Mouse (Mus musculus) layer of hippocampus, adult 8-10 months (tissue): ENCODE data around the gene Lin7a. TPM values are rescaled to one million over a fixed set of nuclear protein-coding genes. Genes with fewer than 3 reads are reported as not detected.

Experiments
- DNase-seq, 2 experiments: peaks; one replicate each; pipeline ENCODE4 v3.0.0; 2022; ENCODE audit warnings: low spot score in 2 of 2
- total RNA-seq, 4 experiments: library from RNA; stranded (reverse); gene quantifications; 2 replicates each; pipeline ENCODE4 v1.2.4; 2022

Lin7a gene
- total RNA-seq, 4 experiments from 2014 or later: 28.8 to 30.7 (median 29.3) TPM

DNA sequence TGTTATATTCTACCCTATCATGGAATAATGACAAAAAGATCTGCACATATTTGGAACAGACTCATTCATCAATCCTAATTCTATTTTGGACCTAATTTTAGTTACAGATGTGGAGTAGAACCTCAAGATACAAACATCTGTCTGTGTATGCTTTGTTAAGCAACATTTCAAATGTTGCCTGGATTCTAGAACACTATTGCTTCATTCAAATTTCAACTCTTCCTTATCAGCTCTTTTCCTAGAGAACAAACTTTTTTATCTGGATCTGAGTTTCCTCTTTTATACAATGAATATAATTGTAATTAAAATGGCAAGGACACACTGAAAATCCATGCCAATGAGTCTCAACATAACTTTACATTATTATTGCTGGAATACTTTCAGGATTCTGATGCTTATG is 43.8 kb downstream of the Lin7a start:
- no peak for DNase-seq

- DNase-seq: no peak
Measured at GRCm38 (mm10) chr10:107315681-107316080, 44.2 kb downstream of the Lin7a start.

DNA sequence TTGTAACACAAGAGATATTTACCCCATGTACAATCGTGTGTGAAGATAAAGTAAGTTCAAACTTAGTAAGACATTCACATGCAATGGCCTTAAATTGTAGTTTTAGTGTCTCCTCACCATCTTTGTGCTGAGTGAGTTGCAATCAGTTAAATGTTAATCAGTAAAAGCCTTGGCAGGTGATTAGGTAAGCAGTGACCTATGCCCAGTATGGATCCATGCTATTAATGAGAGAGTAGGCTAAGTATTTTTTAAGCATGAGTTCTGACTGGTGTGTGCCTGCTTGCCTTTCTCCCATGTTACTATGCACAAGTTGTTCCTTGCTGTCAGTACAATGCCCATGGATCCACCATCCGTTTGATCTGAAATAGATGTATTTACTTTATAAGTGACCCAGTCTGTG is 44.6 kb downstream of the Lin7a start:
- DNase-seq: no peak

- no peak for DNase-seq
Measured at GRCm38 (mm10) chr10:107319648-107320047, 48.2 kb downstream of the Lin7a start.

DNA sequence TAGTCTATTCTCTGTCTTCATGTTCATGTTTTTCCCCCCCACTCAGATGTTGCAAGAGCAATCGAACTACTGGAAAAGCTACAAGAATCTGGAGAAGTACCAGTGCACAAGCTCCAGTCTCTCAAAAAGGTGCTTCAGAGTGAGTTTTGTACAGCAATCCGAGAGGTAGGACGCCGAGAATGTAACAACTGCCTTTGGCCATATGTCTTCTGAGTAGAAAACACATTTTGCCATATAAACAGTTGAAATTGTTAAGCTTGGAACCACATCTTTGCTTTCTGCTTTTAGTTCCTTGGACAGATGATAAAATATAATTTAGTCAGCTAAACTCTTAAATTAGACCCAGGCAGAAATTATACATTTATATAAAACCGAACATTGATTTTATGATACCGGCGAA is 52.4 kb downstream of the Lin7a start:
- no peak for DNase-seq

DNA sequence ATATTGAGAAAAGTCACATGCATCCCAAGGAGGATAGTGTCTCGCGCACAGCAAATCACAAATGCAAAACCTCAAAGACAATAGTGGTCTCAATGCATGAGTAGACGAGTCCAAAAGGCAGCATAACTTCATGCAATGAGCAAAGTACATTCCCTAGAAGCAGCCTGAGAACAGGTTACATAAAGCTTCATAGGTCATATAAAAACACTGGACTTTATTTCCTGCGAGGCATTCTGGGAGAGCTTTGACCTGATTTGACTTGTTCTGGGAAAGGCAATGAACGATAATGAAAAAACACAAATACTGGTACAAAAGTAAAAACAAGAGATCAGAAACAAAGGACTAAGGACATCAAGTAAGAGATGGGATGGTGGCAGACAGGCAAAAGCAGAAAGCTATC is 54.1 kb downstream of the Lin7a start:
- DNase-seq: no peak

DNA sequence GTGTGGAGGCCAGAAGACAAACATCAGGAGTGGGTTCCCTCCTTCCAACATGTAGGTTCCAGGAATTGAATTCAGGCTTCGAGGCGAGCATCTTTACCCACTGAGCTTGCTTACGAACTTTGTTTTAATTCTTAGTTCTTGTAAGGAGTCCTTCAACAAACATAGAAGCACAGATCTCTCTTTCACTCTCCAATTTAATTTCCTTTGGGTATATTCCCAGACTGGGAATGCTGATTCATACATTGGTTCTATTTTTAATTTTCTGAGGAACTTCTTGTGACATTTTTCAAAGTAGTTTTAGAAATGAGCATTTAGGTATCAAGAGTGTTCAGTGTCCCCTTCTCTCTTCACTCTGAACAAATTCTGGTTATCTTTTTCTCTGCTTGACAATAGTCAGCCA is 68.0 kb downstream of the Lin7a start:
- DNase-seq: no peak

DNA sequence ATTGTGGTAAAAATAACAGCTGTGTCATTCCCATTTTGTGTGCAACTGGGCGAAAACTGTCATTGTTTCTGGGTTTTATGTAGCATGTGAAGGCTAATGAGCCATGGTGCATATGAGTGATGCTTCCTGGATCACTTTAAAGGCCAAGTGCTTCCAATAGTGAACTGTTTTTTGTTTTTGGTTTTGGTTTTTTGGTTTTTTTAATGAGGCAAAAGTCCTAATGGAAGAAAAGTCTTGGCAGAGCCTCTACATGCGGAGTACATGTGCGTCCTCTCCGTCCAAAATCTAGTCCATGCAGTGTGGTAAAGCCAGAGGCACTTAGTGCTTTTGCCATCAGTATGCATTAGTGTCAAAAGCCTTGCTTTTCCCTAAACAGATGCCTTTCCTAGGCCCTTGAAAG is 69.7 kb downstream of the Lin7a start:
- no peak for DNase-seq

DNA sequence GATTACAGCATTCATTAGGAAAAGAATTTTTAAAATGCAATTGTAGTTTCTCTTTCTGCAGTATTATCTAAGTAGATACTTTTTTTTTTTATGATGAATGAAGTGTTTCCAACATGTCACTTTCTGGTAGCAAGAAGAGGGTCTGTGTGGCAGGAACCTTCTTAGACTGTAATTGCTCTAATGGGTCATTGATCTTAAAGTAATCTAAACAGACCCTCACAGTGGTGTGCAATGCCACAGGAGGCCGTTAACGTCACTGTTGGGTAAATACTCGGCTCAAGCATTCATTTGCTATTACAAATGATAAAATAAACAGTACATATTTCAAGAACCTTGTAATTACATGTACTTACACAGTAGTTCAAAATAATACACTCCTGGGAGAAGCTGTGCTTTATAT is 72.7 kb downstream of the Lin7a start:
- DNase-seq: no peak

DNA sequence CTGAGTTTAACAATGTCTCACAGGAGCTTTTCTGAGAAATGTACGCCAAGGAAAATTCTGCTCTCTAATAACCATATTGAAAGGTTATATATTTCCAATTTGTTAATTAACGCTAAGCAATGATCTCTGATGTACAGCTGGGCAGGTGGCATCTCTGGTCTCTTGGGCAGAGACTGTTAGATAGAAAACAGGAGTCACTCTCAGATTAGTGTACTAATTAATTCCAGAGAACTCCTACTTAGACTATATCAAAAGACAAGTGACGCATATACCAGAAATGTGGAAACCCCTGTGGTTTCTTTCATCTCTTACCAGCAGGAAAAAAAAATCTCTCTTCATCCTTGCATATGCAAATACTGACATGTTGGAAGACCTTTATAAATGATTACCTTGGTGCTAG is 76.4 kb downstream of the Lin7a start:
- no peak for DNase-seq

DNA sequence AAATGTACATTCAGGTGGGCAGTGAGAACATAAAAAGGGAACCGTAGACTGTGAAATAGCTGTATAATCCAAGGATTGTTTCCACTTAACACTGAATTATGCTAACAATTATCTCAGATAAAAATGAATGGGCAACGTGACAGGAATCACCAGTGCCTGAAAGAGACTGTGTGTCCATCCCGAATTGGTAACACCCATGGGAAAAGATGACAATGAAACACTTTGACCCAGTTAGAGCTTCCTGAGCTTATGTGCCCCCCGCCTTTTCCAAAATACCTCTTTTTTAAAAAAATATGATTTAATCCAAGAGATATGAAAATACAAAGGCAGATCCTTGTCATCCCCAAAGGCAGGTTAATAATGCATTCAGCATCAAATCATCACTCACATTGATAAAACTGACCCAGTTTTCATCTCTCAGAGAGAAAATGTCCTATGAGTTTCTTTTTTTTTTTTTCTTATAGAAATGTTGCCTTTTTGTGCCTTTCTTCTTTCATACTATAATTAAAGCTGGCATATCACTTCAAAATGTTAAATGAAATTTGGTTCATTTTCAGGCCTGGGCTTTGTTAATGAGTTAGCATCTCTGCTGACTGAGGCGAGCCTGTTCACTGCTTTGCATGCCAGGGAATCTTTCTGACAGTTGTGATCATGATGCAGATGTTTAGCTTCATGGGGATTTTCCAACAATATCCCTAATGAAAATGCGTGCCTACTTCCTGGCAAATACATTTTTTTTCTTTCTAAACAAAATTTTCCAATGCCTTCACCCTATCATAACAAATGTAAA is 80.4 kb downstream of the Lin7a start:
- DNase-seq: no peak

- no peak for DNase-seq
Measured at GRCm38 (mm10) chr10:107353483-107353882, 82.0 kb downstream of the Lin7a start.

- DNase-seq: no peak
Measured at GRCm38 (mm10) chr10:107358443-107359040, 87.1 kb downstream of the Lin7a start.

- DNase-seq: no peak
Measured at GRCm38 (mm10) chr10:107359296-107359695, 87.8 kb downstream of the Lin7a start.

- no peak for DNase-seq
Measured at GRCm38 (mm10) chr10:107361546-107361945, 90.1 kb downstream of the Lin7a start.

- DNase-seq: no peak
Measured at GRCm38 (mm10) chr10:107362026-107362425, 90.5 kb downstream of the Lin7a start.

GRCm38 (mm10) chr10:107363049-107363816 is 91.7 kb downstream of the Lin7a start:
- no peak for DNase-seq

DNA sequence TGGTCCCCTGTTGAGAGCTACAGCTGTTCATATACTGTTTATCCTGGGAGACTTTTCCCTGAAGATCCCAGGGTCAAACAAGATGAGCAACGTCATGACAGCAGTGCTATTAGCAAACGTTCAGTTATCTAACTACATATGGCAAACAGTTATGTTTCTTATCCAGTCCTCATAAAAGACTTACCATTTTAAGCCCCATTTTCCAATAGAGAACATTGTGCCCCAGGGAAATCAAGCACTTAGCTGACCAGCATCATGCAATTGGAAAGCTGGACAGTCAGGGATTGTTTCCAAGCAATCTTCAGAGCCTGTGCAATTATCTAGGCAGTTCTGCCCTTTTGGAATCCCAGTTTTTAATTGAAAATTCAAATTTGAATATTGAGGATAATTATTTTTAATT is 105.7 kb downstream of the Lin7a start:
- DNase-seq: no peak

GRCm38 (mm10) chr10:107381143-107381746 is 109.8 kb downstream of the Lin7a start:
- DNase-seq: no peak

DNA sequence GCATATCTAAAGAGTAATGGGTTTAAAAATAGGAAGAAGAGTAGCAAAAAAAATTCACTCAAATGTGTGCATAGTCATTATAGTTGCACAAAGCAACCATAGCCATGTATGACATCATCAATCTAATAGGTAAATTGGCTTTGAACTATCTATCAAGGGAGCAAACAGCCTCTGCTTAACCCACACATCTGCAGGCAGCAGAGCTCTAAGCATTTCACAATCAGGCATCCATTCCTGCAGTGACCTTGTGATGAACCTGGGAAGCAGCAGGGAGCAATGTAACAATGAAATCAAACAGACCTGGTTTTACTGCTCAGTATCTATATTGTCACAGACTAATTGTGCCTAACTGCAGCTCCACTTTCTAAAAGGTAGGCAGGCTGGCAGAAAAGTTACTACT is 112.3 kb downstream of the Lin7a start:
- DNase-seq: no peak

DNA sequence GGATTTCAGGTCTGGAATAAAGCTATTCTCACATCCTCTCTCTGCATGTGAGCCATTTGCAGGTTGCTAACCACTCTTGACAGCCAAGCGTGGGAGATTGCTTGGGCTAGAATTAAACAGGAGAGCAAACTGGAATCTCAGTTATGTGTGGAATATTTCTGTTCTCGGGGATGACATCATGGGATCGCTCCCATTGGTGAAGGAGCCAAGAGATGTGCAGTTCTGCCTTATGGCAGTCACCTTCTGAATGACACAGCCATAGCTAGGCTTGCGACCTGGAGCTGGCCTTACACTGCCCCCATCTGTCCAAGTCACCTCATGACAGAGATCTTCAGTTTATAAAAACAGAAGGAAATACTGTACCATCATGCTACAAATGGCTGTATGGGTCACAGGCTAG is 118.0 kb downstream of the Lin7a start:
- peak; percentile 56 to 62 for DNase-seq

DNA sequence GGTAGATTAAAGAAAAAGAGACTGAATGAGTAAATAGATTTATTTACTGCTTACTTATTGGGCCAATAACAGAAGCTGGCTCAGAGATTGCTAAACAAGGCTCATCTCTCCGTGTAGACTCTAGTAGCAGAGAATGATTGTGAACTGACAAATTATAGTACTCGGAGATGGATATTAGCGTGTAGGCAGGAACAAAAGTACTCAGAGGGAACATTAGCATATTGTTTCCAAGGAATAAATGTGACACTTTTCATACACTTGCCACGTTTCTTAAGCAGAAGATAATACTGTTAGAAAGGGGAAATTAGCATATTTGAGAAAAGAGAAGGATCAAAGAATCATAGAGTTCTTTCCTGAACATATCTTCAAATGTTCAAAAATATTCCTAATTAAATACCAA is 133.9 kb downstream of the Lin7a start:
- DNase-seq: no peak
